Mouse (Mus musculus) heart, embryonic 10.5 days (tissue): ENCODE measurements at regions not wholly inside any gene's neighbourhood (a gene's known extent, or its start where the extent isn't known, plus 50 kb on each side); places are given as distances from the start of the nearest gene placed in this dataset. TPM values are rescaled to one million over a fixed set of nuclear protein-coding genes. Genes with fewer than 3 reads are reported as not detected.

Source experiments
- DNase-seq: peaks from one replicate; pipeline ENCODE4 v3.0.0-alpha.2; 2017; ENCODE audit warnings: low spot score
- H3K27ac ChIP-seq: fragments of 300-500 bp; sonication (generic); 2 replicates; pipeline ENCODE4 v1.5.1; 2016; ENCODE audit warnings: mild to moderate bottlenecking
- H3K27me3 ChIP-seq: fragments of 300-500 bp; sonication (generic); 2 replicates; pipeline ENCODE4 v1.6.1; 2016; ENCODE audit warnings: mild to moderate bottlenecking; ENCODE audit not compliant: poor library complexity, insufficient read depth, severe bottlenecking
- H3K36me3 ChIP-seq: fragments of 300-500 bp; sonication (generic); 2 replicates; pipeline ENCODE4 v1.6.1; 2016; ENCODE audit warnings: mild to moderate bottlenecking, moderate library complexity
- H3K4me1 ChIP-seq: fragments of 300-500 bp; sonication (generic); 2 replicates; pipeline ENCODE4 v1.6.1; 2016; ENCODE audit warnings: mild to moderate bottlenecking
- H3K4me3 ChIP-seq: fragments of 300-500 bp; sonication (generic); 2 replicates; pipeline ENCODE4 v1.5.1; 2016; ENCODE audit warnings: mild to moderate bottlenecking, moderate library complexity
- H3K9me3 ChIP-seq: fragments of 300-500 bp; sonication (generic); 2 replicates; pipeline ENCODE4 v1.6.1; 2016; ENCODE audit warnings: mild to moderate bottlenecking, moderate library complexity
- WGBS: fragments of 180-500 bp; shearing (Covaris S2); methylation state at CpG from one replicate; pipeline ENCODE4 v1.1.7; 2016; 5-methylcytosine and 5-hydroxymethylcytosine counted together
- microRNA-seq: library from miRNA; unstranded; fragments of <30 nt; microRNA quantifications from one replicate; pipeline ENCODE4, GENCODE M21; 2017

DNA sequence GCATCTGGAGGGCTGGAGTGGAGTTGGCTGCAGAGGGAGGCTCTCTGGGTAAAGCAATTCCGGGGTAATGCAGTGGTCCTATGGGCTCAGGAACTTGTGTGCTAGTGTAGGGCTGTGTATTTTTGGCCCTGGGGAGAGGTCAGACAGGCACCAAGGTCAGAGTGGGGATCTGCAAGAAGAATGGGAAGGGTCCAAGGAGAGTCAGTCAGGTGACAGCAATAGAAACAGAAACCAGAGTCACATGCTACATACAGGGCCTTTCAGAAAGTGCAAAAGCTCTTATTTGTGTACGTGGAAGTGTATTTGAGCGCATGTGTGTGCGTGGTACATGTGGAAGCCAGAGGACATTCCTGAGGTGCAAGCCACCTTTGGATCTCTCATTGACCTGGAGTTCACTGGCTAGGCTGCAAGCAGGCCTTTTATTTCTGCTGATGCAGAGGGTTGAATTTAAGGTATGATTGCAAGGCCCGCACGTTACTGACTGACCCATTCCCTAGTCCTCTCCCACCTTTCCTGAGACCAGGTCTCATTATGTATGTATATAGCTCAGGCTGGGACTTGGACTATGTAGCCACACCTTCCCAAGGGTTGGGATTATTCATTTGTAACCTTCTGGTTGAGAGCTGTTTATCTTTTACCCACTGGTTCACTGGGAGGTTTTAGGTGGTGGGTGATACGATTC, 1122.0 kb upstream of the A1bg start:
- H3K36me3 ChIP-seq: no peaks in the 10 kb centered on the region
- H3K9me3 ChIP-seq: no peaks in the 10 kb centered on the region
- H3K27ac ChIP-seq: no peak overlapping the region
- peaks cover 21% of the 10 kb centered on the region for H3K4me1 ChIP-seq
- H3K4me3 ChIP-seq: no peak overlapping the region
- DNase-seq: no peak
- whole genome bisulfite sequencing: 87% methylated on average over 7 of the region's 7 CpGs
- no peaks in the 10 kb centered on the region for H3K27me3 ChIP-seq

DNA sequence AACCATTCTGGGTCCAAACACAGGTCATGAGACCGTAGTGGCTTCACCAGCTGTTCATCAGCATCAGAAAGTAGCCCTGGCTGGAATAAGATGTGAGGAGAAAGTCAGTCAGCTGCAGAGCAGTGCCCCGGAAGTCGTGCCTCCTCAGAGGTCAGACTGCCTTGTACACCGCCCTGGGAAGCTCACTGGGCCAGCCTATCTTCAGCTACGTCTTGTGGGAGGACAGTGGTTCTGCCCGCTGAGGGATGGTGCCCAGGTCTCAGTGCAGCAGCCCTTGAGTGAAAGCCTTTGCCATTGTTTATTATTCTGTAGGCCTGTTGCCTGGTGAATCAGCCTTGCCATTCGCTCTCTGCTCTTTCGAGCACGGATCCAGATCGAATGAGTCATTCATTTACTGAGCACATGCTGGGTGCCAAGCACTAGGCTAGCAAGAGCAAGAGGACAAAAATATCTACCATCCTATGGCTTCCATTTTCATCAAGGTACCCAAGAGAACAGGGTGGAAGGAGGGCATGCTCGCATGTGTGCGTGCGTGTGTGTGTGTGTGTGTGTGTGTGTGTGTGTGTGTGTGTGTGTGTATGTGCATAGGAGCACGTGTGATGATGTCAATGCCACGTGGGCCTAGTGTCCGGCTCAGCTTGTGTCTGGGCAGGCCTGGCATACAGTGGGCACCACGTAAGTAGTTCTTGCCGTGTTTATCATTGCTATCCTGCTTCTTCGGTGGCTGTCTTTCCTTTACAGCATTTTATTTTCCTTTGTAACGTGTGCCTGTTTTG, 1121.0 kb upstream of the A1bg start:
- H3K4me1 ChIP-seq: peaks cover 24% of the 10 kb centered on the region
- 82% methylated on average over 20 of the region's 20 CpGs for WGBS
- H3K27me3 ChIP-seq: 0 out of 2 replicates have a peak, but pooled peaks cover 4% of the 10 kb centered on the region
- peak overlapping the region; percentile 36; the same call in 1 of the 2 replicates for H3K27ac ChIP-seq
- H3K9me3 ChIP-seq: no peaks in the 10 kb centered on the region
- DNase-seq: no peak
- no peaks in the 10 kb centered on the region for H3K36me3 ChIP-seq
- no peak overlapping the region for H3K4me3 ChIP-seq

DNA sequence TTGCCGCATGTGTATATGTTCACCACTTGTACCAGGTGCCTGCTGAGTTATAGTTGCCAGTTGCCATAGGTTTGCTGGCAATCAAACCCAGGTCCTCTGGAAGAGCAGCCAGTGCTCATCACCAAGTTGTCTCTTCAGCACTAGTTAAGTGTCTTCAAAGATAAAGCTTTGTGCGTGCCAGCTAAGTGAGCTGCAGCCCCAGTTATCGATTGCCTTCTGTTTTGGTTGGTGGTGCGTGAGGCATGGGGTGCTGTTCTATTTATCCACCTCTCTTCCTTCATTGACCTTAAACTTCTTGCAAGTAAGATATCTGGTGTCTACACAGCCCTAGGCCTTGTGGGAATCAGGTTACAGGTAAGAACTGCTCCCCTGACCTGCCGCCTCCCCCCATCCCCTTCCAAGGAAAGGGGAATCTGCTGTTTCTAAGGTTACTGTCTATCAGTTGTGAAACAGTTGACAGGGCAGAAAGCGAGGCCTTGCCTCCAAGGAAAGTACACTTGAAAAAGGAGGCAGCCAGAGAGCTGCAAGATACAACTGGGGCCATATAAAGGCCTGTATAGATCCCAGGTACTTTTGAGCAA, 1120.2 kb upstream of the A1bg start:
- Histone ChIP-seq H3K36me3 (no peaks in the 10 kb centered on the region), H3K9me3 (no peaks in the 10 kb centered on the region), H3K4me3 (no peak overlapping the region), H3K27ac (no peak overlapping the region), H3K27me3 (0 out of 2 replicates have a peak, but pooled peaks cover 4% of the 10 kb centered on the region), H3K4me1 (peaks cover 30% of the 10 kb centered on the region)
- WGBS: 60% methylated on average over 6 of the region's 6 CpGs
- DNase-seq: no peak

Small RNA genes in the stretch of these regions (microRNA-seq; reads per million reads assigned to microRNA genes)
- gene Gm24810: not detected
